Mouse (Mus musculus): ENCODE measurements at regions not wholly inside any gene's neighbourhood (a gene's known extent, or its start where the extent isn't known, plus 50 kb on each side); places are given as distances from the start of the nearest gene placed in this dataset.

DNA sequence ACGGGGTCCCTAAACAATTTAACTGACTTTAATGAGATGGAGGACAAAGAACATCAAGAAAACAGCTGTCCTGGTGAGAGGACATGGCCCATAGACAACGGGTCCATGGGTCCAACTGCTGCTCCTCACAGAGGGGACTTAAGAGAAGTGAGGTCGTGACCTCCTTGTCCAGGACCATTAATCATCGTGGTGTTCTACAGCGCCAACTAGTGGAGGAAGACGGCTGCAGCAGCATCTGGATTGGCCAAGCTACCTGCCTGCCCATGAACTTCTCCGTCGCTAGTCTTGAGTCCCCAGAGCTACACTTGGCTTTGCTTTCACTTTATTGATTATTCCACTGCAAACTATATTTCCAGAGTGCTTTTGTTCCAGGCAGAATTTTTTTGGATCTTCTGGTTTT lies 86.6 kb upstream of the A230072I06Rik start:
- DNase-seq, result no peak

DNA sequence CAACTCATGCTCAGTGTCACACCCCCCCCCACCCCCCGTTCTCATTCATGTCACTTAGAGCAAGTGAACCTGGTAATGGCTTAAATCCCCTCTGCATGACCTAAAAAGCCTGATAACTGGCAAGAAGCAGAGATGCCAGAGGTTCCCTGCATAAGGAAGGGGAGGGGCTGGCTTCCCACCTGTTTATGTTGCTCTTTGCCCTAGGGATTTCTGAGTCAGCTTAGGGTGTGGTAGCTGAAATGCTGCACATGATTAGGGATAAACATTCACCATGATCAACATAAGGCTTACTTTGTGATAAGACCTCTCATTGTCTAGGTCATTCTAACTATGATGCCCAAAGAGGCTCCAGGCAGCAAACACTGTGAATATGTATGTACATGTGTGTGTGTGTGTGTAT lies 72.7 kb upstream of the A230072I06Rik start:
- intact Hi-C loops (cut with DNase I; ENCODE audit: low total_unique reads), result no loop called here
- DNase-seq, result no peak

More for the DNA sequence above, 86.6 kb upstream of the A230072I06Rik start:
- intact Hi-C loops (cut with DNase I; ENCODE audit: low total_unique reads), result no loop called here

DNA sequence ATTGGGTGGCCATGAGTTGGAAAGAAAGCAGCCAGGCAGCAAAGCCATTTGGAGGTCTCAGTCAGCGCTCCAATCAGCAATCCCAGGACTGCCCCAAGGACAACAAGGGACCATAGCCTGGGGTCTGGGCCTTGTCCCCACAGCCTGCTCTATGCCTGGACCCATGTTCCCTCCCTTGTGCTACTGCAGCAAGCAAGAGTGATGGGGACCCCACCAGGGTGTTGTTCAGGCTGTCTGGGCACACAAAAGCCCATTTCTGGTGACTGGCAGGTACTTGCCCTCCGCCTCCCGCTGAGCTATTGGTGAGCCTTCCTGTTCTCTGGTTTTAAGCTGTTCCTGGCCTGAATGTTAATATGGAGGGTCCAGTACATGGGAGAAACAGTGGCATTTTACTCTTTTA lies 71.2 kb upstream of the A230072I06Rik start:
- no peak for DNase-seq
- intact Hi-C loops (cut with DNase I; ENCODE audit: low total_unique reads), result no loop called here

DNA sequence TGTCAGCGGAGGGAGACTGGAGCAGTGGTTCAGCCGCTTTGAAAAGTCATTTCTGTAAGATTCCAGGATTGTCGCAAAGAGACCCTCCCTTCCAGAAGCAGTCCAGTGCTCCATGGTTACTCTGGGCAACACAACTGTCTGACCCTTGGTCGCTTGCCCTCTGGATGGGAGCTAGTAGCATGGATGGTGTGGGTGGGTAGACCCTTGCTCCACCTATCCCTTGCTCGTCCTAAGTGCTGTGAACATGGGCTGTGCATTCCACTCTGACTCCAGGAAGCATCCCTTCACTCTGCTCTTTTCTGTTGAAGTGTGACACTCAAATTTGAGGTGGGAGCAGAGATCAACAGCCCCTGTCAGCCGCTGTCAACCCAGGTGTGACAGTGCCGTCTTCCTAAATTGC lies 64.8 kb upstream of the A230072I06Rik start:
- intact Hi-C loops (cut with DNase I; ENCODE audit: low total_unique reads), result no loop called here
- no peak for DNase-seq

DNA sequence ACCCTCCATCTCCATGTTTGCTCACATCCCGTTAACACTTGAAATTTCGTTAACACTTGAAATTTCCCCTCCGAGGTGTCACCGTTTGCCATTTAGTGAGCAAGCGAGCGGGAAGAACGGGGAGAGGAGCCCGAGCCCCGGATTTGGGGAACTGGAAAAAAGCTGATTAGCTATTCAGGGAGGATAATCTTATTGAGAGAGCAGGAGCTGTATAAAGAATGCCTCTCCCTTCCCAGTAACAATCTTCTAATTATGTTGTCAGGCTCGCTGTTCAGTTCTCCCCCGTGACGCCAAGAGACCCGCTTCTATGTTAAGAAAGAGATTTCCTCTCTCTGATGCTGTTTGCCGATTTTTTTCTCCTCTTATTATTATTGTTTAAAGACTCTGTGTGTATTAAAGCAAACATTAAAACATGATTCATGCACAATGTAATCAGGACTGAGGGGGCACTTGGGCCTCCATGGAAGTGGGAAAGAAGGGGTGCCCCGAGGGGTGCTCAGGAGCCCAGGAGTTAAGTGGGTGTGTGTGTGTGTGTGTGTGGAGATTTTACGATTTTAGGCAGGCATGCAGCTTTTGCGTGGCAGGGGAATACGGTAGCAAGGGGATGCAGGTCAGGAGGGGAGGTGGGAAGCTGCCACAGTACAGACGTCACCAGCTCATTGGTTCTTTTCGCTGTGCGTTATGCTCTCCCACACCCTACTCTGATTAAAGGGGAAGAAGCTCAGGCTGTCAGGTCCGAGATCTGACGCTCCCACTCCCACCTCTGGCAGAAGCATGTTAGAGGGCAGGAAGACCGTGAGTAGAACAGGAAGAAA lies 64.2 kb upstream of the A230072I06Rik start:
- no peak for DNase-seq
- intact Hi-C loops (cut with DNase I; ENCODE audit: low total_unique reads), result no loop called here

DNA sequence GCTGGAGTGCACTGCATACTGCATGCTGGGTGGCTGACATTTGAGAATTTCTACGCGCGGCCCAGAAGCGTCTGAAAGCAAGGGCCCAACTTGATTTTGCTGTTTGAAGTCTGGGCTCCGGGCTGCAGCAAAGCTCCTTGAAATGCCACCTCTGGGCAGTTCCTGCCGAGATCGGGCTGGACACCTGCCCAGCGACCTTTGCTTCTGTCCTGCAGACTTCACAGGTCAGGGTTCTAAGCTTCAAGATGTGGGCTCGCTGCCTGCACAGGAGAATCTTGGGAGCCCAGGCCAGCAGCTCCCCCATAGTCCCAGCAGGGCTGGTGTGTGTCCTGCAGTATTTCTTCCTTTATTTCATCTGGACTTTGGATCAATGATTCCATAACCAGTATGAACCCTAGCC lies 57.1 kb upstream of the A230072I06Rik start:
- intact Hi-C loops (cut with DNase I; ENCODE audit: low total_unique reads), result no loop called here

DNA sequence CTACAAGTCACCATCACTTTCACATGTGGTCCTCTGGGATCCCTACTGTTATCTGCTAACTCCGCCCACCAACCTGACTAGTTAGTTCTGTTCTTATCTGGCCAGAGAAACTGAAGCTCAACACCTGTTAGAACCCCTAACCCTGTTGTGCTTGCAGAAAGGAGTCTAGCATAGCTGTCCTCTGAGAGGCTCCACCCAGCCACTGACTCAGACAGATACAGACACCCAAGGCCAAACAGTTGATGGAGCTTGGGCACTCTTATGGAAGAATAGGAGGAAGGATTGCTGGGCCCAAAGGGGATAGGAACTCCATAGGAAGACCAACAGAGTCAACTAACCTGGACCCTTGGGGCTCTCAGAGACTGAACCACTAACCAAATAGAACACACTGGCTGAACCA lies 55.2 kb upstream of the A230072I06Rik start:
- intact Hi-C loops (cut with DNase I; ENCODE audit: low total_unique reads), result no loop called here
- DNase-seq, result no peak

More for the DNA sequence above, 57.1 kb upstream of the A230072I06Rik start:
- DNase-seq, result no peak
